Mouse (Mus musculus) ES-E14 (cell line): Measurements from ENCODE around the gene Klhdc8a. TPM values are rescaled to one million over a fixed set of nuclear protein-coding genes. Genes with fewer than 3 reads are reported as not detected.

Experiments
- DNase-seq: peaks from one replicate; pipeline ENCODE4 v3.0.0-alpha.2; 2013; ENCODE audit warnings: low read depth, low spot score
- H3K27ac ChIP-seq: 2 replicates; pipeline ENCODE4 v1.5.1; 2012; ENCODE audit warnings: low read depth, mild to moderate bottlenecking, low read length, moderate library complexity, mixed read lengths; ENCODE audit not compliant: poor library complexity, insufficient read depth, severe bottlenecking
- H3K36me3 ChIP-seq: 2 replicates; pipeline ENCODE4 v1.6.1; 2012; ENCODE audit warnings: mild to moderate bottlenecking, low read length, moderate library complexity, mixed read lengths; ENCODE audit not compliant: control insufficient read depth, poor library complexity, insufficient read depth, severe bottlenecking
- H3K4me1 ChIP-seq, 2 experiments: fragments of 150-350 bp in 1 of 2; sonication (generic) in 1 of 2; 2 replicates each; pipeline ENCODE4 v1.6.1; 2012; ENCODE audit warnings: low read length in 2 of 2, mild to moderate bottlenecking in 1 of 2, mixed read lengths in 1 of 2; ENCODE audit not compliant: control insufficient read depth in 2 of 2, insufficient read depth in 2 of 2, poor library complexity in 1 of 2
- H3K4me3 ChIP-seq, 2 experiments: fragments of 150-350 bp in 1 of 2; sonication (generic) in 1 of 2; 2 replicates each; pipeline ENCODE4 v1.5.1; 2012; ENCODE audit warnings: low read length in 2 of 2, low read depth in 1 of 2, mild to moderate bottlenecking in 1 of 2, mixed read lengths in 1 of 2; ENCODE audit not compliant: insufficient read depth in 1 of 2, poor library complexity in 1 of 2, severe bottlenecking in 1 of 2
- H3K9ac ChIP-seq: 2 replicates; pipeline ENCODE4 v1.6.1; 2012; ENCODE audit warnings: low read depth, mild to moderate bottlenecking, low read length, mixed read lengths; ENCODE audit not compliant: poor library complexity, insufficient read depth, severe bottlenecking
- H3K9me3 ChIP-seq: fragments of 150-350 bp; sonication (generic); 2 replicates; pipeline ENCODE4 v1.6.1; 2012; ENCODE audit warnings: low read depth, mild to moderate bottlenecking, low read length; ENCODE audit not compliant: control insufficient read depth, insufficient read depth
- CHD2 ChIP-seq: IDR thresholded peaks from 2 replicates; pipeline ENCODE4 v1.6.1; 2014; ENCODE audit warnings: mild to moderate bottlenecking, low read depth, low read length, inconsistent platforms
- HCFC1 ChIP-seq: IDR thresholded peaks from 2 replicates; pipeline ENCODE4 v1.6.1; 2012; ENCODE audit warnings: low read length, inconsistent platforms, borderline replicate concordance; ENCODE audit not compliant: insufficient read depth
- MAFK ChIP-seq: IDR thresholded peaks from 2 replicates; pipeline ENCODE4 v1.6.1; 2014; ENCODE audit warnings: mild to moderate bottlenecking, low read depth, low read length, inconsistent platforms; ENCODE audit not compliant: insufficient read depth
- ZC3H11A ChIP-seq: IDR thresholded peaks from 2 replicates; pipeline ENCODE4 v1.6.1; 2012; ENCODE audit warnings: low read depth, mild to moderate bottlenecking, inconsistent platforms, low read length, borderline replicate concordance
- ZNF384 ChIP-seq: IDR thresholded peaks from 2 replicates; pipeline ENCODE4 v1.6.1; 2012; ENCODE audit warnings: low read depth, low read length, inconsistent platforms
- in situ Hi-C, 2 experiments: fragments of 600-800 bp; cut with MboI; formaldehyde crosslinking; loops; one replicate each; pipeline ENCODE4 v1.15.1; 2025; ENCODE audit warnings: low sequenced_read_pairs in 2 of 2, inconsistent platforms in 1 of 2; ENCODE audit not compliant: unreplicated experiment in 2 of 2
- total RNA-seq: library from RNA; depleted of rRNA; stranded (reverse); fragments of 300-350 nt; gene quantifications from 2 replicates; pipeline ENCODE4 v1.2.3, GENCODE M21; 2012

The Klhdc8a gene
- total RNA-seq, 1 experiment: 2.8 TPM

GRCm38 (mm10) chr1:132311174-132311859 is 12.9 kb downstream of the Klhdc8a start:
- Histone ChIP-seq H3K4me1 (peaks cover 0 to 4% of the 10 kb centered on the region in 2 experiments; a peak in 1 of 4 replicates), H3K9ac (no peak overlapping the region), H3K9me3 (no peaks in the 10 kb centered on the region), H3K36me3 (no peaks in the 10 kb centered on the region), H3K27ac (no peak overlapping the region), H3K4me3 (no peak overlapping the region)
- in situ Hi-C loops: no loop called here
- no peak for DNase-seq
- TF ChIP-seq ZNF384 (no peak), CHD2 (no peak), ZC3H11A (no peak), MAFK (no peak), HCFC1 (no peak)

- Histone ChIP-seq H3K4me1 (peaks cover 2 to 4% of the 10 kb centered on the region in 2 experiments; a peak in 3 of 4 replicates), H3K9me3 (no peaks in the 10 kb centered on the region), H3K4me3 (no peak overlapping the region), H3K9ac (no peak overlapping the region), H3K36me3 (no peaks in the 10 kb centered on the region), H3K27ac (no peak overlapping the region)
- in situ Hi-C loops: no loop called here
- no peak for TF ChIP-seq ZNF384
- no peak for TF ChIP-seq HCFC1
- DNase-seq: no peak
Observed at GRCm38 (mm10) chr1:132312043-132312442, 13.6 kb downstream of the Klhdc8a start.

- peaks cover 2 to 5% of the 10 kb centered on the region in 2 experiments; a peak in 3 of 4 replicates for H3K4me1 ChIP-seq
- in situ Hi-C loops: no loop called here
- TF ChIP-seq ZC3H11A (peak; percentile 36; the same call in 1 of the 2 replicates), MAFK (no peak)
Observed at GRCm38 (mm10) chr1:132312703-132313102, 14.3 kb downstream of the Klhdc8a start.

GRCm38 (mm10) chr1:132315889-132316624 is 17.6 kb downstream of the Klhdc8a start, which contains the start of gene Nuak2:
TSS of gene Nuak2 (plus strand) at chr1:132316126.
- in situ Hi-C loops: no loop called here
- Histone ChIP-seq H3K9ac (peak within 1 kb of the TSS; percentile 69), H3K36me3 (no peaks in the 10 kb centered on the region), H3K4me1 (peaks cover 5 to 7% of the 10 kb centered on the region in 2 experiments; a peak in 3 of 4 replicates), H3K4me3 (peak within 1 kb of the TSS; percentile 70 to 73), H3K9me3 (no peaks in the 10 kb centered on the region), H3K27ac (no peak within 1 kb of the TSS)
- TF ChIP-seq CHD2 (0 out of 2 replicates have a peak, but pooled peaks have one; percentile 38), MAFK (no peak)
- peak; percentile 91 for DNase-seq

More at GRCm38 (mm10) chr1:132312703-132313102, 14.3 kb downstream of the Klhdc8a start:
- H3K4me3 ChIP-seq: no peak overlapping the region
- no peaks in the 10 kb centered on the region for H3K9me3 ChIP-seq
- no peak overlapping the region for H3K9ac ChIP-seq
- no peak for DNase-seq
- H3K27ac ChIP-seq: no peak overlapping the region
- H3K36me3 ChIP-seq: no peaks in the 10 kb centered on the region
